Mouse (Mus musculus) MEL (cell line): ENCODE measurements around the gene Me3. TPM values are rescaled to one million over a fixed set of nuclear protein-coding genes. Genes with fewer than 3 reads are reported as not detected.

ENCODE experiments used
- DNase-seq: peaks from one replicate; pipeline ENCODE4 v3.0.0; 2011; ENCODE audit warnings: low read depth, low spot score
- H3K27ac ChIP-seq: 2 replicates; pipeline ENCODE4 v1.5.1; 2012; ENCODE audit warnings: low read depth, mild to moderate bottlenecking, control low read depth, low read length, moderate library complexity; ENCODE audit not compliant: control insufficient read depth
- H3K27me3 ChIP-seq, 2 experiments: fragments of 150-350 bp in 1 of 2; sonication (generic) in 1 of 2; 2 replicates each; pipeline ENCODE4 v1.6.1; 2012; ENCODE audit warnings: low read length in 2 of 2, mild to moderate bottlenecking in 2 of 2, improper control_type of control experiment in 1 of 2, moderate library complexity in 1 of 2; ENCODE audit not compliant: insufficient read depth in 2 of 2, control insufficient read depth in 1 of 2
- H3K36me3 ChIP-seq, 2 experiments: 2 replicates each; pipeline ENCODE4 v1.6.1; 2012 to 2014; ENCODE audit warnings: low read length in 2 of 2, improper control_type of control experiment in 1 of 2, inconsistent platforms in 1 of 2, mild to moderate bottlenecking in 1 of 2; ENCODE audit not compliant: insufficient read depth in 2 of 2, control insufficient read depth in 1 of 2
- H3K4me1 ChIP-seq, 2 experiments: fragments of 150-350 bp in 1 of 2; sonication (generic) in 1 of 2; 2 replicates each; pipeline ENCODE4 v1.6.1; 2012; ENCODE audit warnings: low read length in 2 of 2, improper control_type of control experiment in 1 of 2, mild to moderate bottlenecking in 1 of 2; ENCODE audit not compliant: insufficient read depth in 2 of 2, control insufficient read depth in 1 of 2
- H3K4me3 ChIP-seq, 2 experiments: fragments of 150-350 bp in 1 of 2; sonication (generic) in 1 of 2; 2 replicates each; pipeline ENCODE4 v1.5.1; 2012; ENCODE audit warnings: low read depth in 2 of 2, low read length in 2 of 2, mild to moderate bottlenecking in 2 of 2, moderate library complexity in 2 of 2, control low read depth in 1 of 2, improper control_type of control experiment in 1 of 2; ENCODE audit not compliant: control insufficient read depth in 1 of 2, insufficient read depth in 1 of 2
- H3K79me2 ChIP-seq: 2 replicates; pipeline ENCODE4 v1.6.1; 2012; ENCODE audit warnings: mild to moderate bottlenecking, low read length, moderate library complexity; ENCODE audit not compliant: control insufficient read depth, poor library complexity, insufficient read depth
- H3K9ac ChIP-seq: 2 replicates; pipeline ENCODE4 v1.6.1; 2012; ENCODE audit warnings: low read depth, mild to moderate bottlenecking, control low read depth, low read length, moderate library complexity; ENCODE audit not compliant: control insufficient read depth, poor library complexity, severe bottlenecking
- H3K9me3 ChIP-seq: fragments of 150-350 bp; sonication (generic); replicated peaks from 2 replicates; pipeline ENCODE4 v1.6.1; 2012; ENCODE audit warnings: mild to moderate bottlenecking, low read length, improper control_type of control experiment, moderate library complexity; ENCODE audit not compliant: insufficient read depth
- CHD1 ChIP-seq: IDR thresholded peaks from 2 replicates; pipeline ENCODE4 v1.6.1; 2012; ENCODE audit warnings: low read depth, mild to moderate bottlenecking, inconsistent platforms, low read length, improper control_type of control experiment
- CHD2 ChIP-seq: IDR thresholded peaks from 2 replicates; pipeline ENCODE4 v1.6.1; 2011; ENCODE audit warnings: low read length, improper control_type of control experiment
- CTCF ChIP-seq, 3 experiments: IDR thresholded peaks in 2 of 3; conservative IDR thresholded peaks in 1 of 3; 2 replicates each; pipeline ENCODE4 v1.5.1; 2011 to 2012; ENCODE audit warnings: low read length in 3 of 3, low read depth in 2 of 3, mild to moderate bottlenecking in 2 of 3, improper control_type of control experiment in 1 of 3, inconsistent platforms in 1 of 3, mixed read lengths in 1 of 3, moderate library complexity in 1 of 3; ENCODE audit not compliant: control insufficient read depth in 1 of 3, insufficient read depth in 1 of 3, poor library complexity in 1 of 3, severe bottlenecking in 1 of 3
- EP300 ChIP-seq, 2 experiments: IDR thresholded peaks; 2 replicates each; pipeline ENCODE4 v1.6.1; 2011; ENCODE audit warnings: improper control_type of control experiment in 2 of 2, low read length in 2 of 2, low read depth in 1 of 2, mild to moderate bottlenecking in 1 of 2
- ETS1 ChIP-seq: IDR thresholded peaks from 2 replicates; pipeline ENCODE4 v1.6.1; 2012; ENCODE audit warnings: low read depth, mild to moderate bottlenecking, inconsistent platforms, low read length, improper control_type of control experiment, moderate library complexity
- GABPA ChIP-seq: IDR thresholded peaks from 2 replicates; pipeline ENCODE4 v1.6.1; 2012; ENCODE audit warnings: low read depth, mild to moderate bottlenecking, inconsistent platforms, low read length, improper control_type of control experiment, moderate library complexity
- GATA1 ChIP-seq: IDR thresholded peaks from 2 replicates; pipeline ENCODE4 v1.6.1; 2011; ENCODE audit warnings: low read depth, low read length, improper control_type of control experiment
- HCFC1 ChIP-seq: IDR thresholded peaks from 2 replicates; pipeline ENCODE4 v1.6.1; 2012; ENCODE audit warnings: low read depth, mild to moderate bottlenecking, inconsistent platforms, low read length, improper control_type of control experiment, moderate library complexity
- JUND ChIP-seq: IDR thresholded peaks from 2 replicates; pipeline ENCODE4 v1.6.1; 2011; ENCODE audit warnings: low read depth, mild to moderate bottlenecking, improper control_type of control experiment, low read length
- KAT2A ChIP-seq: conservative IDR thresholded peaks from 2 replicates; pipeline ENCODE4 v1.6.1; 2012; ENCODE audit warnings: low read depth, low read length, improper control_type of control experiment, inconsistent platforms
- MAFK ChIP-seq: IDR thresholded peaks from 2 replicates; pipeline ENCODE4 v1.6.1; 2011; ENCODE audit warnings: low read depth, mild to moderate bottlenecking, low read length, improper control_type of control experiment, borderline replicate concordance
- MAX ChIP-seq: IDR thresholded peaks from 2 replicates; pipeline ENCODE4 v1.6.1; 2011; ENCODE audit warnings: low read length, improper control_type of control experiment
- MAZ ChIP-seq: IDR thresholded peaks from 2 replicates; pipeline ENCODE4 v1.6.1; 2012; ENCODE audit warnings: low read depth, mild to moderate bottlenecking, inconsistent platforms, low read length, improper control_type of control experiment
- MEF2A ChIP-seq: IDR thresholded peaks from 2 replicates; pipeline ENCODE4 v1.6.1; 2014; ENCODE audit warnings: low read depth, mild to moderate bottlenecking, inconsistent platforms, low read length, improper control_type of control experiment; ENCODE audit not compliant: poor library complexity, insufficient replicate concordance, severe bottlenecking; ENCODE audit errors: extremely low read depth
- MXI1 ChIP-seq: IDR thresholded peaks from 2 replicates; pipeline ENCODE4 v1.6.1; 2011; ENCODE audit warnings: mild to moderate bottlenecking, low read depth, low read length, improper control_type of control experiment
- NELFE ChIP-seq: IDR thresholded peaks from 2 replicates; pipeline ENCODE4 v1.6.1; 2011; ENCODE audit warnings: low read depth, low read length, improper control_type of control experiment
- POLR2A ChIP-seq, 2 experiments: IDR thresholded peaks; 2 replicates each; pipeline ENCODE4 v1.6.1; 2011 to 2012; ENCODE audit warnings: low read length in 2 of 2, mild to moderate bottlenecking in 2 of 2, control low read depth in 1 of 2, improper control_type of control experiment in 1 of 2, low read depth in 1 of 2, moderate library complexity in 1 of 2; ENCODE audit not compliant: control insufficient read depth in 1 of 2, insufficient read depth in 1 of 2, poor library complexity in 1 of 2
- POLR2AphosphoS2 ChIP-seq: IDR thresholded peaks from 2 replicates; pipeline ENCODE4 v1.6.1; 2011; ENCODE audit warnings: low read length, improper control_type of control experiment
- POLR2AphosphoS5 ChIP-seq: IDR thresholded peaks from 2 replicates; pipeline ENCODE4 v1.6.1; 2012; ENCODE audit warnings: low read depth, borderline replicate concordance, mild to moderate bottlenecking, inconsistent platforms, low read length, moderate library complexity, mixed read lengths
- RCOR1 ChIP-seq: IDR thresholded peaks from 2 replicates; pipeline ENCODE4 v1.6.1; 2012; ENCODE audit warnings: low read depth, mild to moderate bottlenecking, inconsistent platforms, low read length, improper control_type of control experiment
- SIN3A ChIP-seq: IDR thresholded peaks from 2 replicates; pipeline ENCODE4 v1.6.1; 2012; ENCODE audit warnings: low read length, improper control_type of control experiment, inconsistent platforms
- TBP ChIP-seq: IDR thresholded peaks from 2 replicates; pipeline ENCODE4 v1.8.0; 2011; ENCODE audit warnings: low read depth, low read length, improper control_type of control experiment
- TCF12 ChIP-seq: IDR thresholded peaks from 2 replicates; pipeline ENCODE4 v1.6.1; 2014; ENCODE audit warnings: low read depth, mild to moderate bottlenecking, inconsistent platforms, low read length, improper control_type of control experiment, moderate library complexity
- USF1 ChIP-seq: IDR thresholded peaks from 2 replicates; pipeline ENCODE4 v1.6.1; 2014; ENCODE audit warnings: low read depth, mild to moderate bottlenecking, inconsistent platforms, low read length, improper control_type of control experiment, moderate library complexity
- ZC3H11A ChIP-seq: IDR thresholded peaks from 2 replicates; pipeline ENCODE4 v1.6.1; 2012; ENCODE audit warnings: low read depth, mild to moderate bottlenecking, inconsistent platforms, low read length, improper control_type of control experiment
- ZKSCAN1 ChIP-seq: IDR thresholded peaks from 2 replicates; pipeline ENCODE4 v1.6.1; 2012; ENCODE audit warnings: low read depth, mild to moderate bottlenecking, inconsistent platforms, low read length, improper control_type of control experiment, moderate library complexity
- ZNF384 ChIP-seq: IDR thresholded peaks from 2 replicates; pipeline ENCODE4 v1.6.1; 2012; ENCODE audit warnings: low read depth, mild to moderate bottlenecking, inconsistent platforms, low read length, improper control_type of control experiment
- polyA plus RNA-seq, 2 experiments: library from polyadenylated mRNA; stranded (reverse) in 1 of 2; unstranded in 1 of 2; fragments of >175 nt in 1 of 2; fragments of >200 nt in 1 of 2; gene quantifications; 2 replicates each; pipeline versions ENCODE4 v1.2.1 to v1.2.4; 2012; ENCODE audit warnings: low replicate concordance in 2 of 2, low read depth in 1 of 2; ENCODE audit not compliant: insufficient read length in 2 of 2, insufficient read depth in 1 of 2, missing spikeins in 1 of 2
- total RNA-seq: library from RNA; depleted of rRNA; stranded (reverse); fragments of 300-350 nt; gene quantifications from 2 replicates; pipeline ENCODE4 v1.2.3, GENCODE M21; 2012

The Me3 gene
- total and polyA plus RNA-seq, 3 experiments = 0.35 TPM; not detected in 2

- TF ChIP-seq MEF2A (no peak), ZC3H11A (no peak), POLR2AphosphoS5 (no peak), HCFC1 (no peak), ZNF384 (no peak), MAZ (no peak), MAX (no peak), CTCF (IDR thresholded peaks at IDR 0.05 in 2 of 3, conservative IDR thresholded peaks at IDR 0.05 in 1 of 3; ENCODE audit: control insufficient read depth in 1 of 3, insufficient read depth in 1 of 3, low read depth in 2 of 3, low read length in 3 of 3, poor library complexity in 1 of 3, severe bottlenecking in 1 of 3) (no peak), GATA1 (no peak), KAT2A (no peak), POLR2A (IDR thresholded peaks at IDR 0.05; ENCODE audit: control insufficient read depth in 1 of 2, insufficient read depth in 1 of 2, low read depth in 1 of 2, low read length in 2 of 2, poor library complexity in 1 of 2) (no peak), SIN3A (no peak), CHD1 (no peak), JUND (no peak), USF1 (no peak), TCF12 (no peak)
- Histone ChIP-seq H3K4me1 (no peaks in the 10 kb centered on the region), H3K27ac (no peak overlapping the region), H3K36me3 (no peaks in the 10 kb centered on the region), H3K79me2 (no peaks in the 10 kb centered on the region), H3K4me3 (no peak overlapping the region), H3K9ac (no peak overlapping the region), H3K27me3 (no peaks in the 10 kb centered on the region), H3K9me3 (no peaks in the 10 kb centered on the region)
- DNase-seq = no peak
Observed at GRCm38 (mm10) chr7:89749183-89749582, 117.0 kb downstream of the Me3 start.

- Histone ChIP-seq H3K27me3 (no peaks in the 10 kb centered on the region), H3K79me2 (no peaks in the 10 kb centered on the region), H3K9ac (no peak overlapping the region), H3K4me1 (no peaks in the 10 kb centered on the region), H3K36me3 (no peaks in the 10 kb centered on the region), H3K4me3 (no peak overlapping the region), H3K9me3 (no peaks in the 10 kb centered on the region), H3K27ac (no peak overlapping the region)
- DNase-seq = no peak
- TF ChIP-seq MAFK (no peak), MXI1 (no peak), ZKSCAN1 (no peak), GABPA (no peak), CHD2 (no peak), MAX (no peak), ZNF384 (no peak), MAZ (no peak), EP300 (IDR thresholded peaks at IDR 0.05; ENCODE audit: low read depth in 1 of 2, low read length in 2 of 2) (no peak), POLR2AphosphoS2 (no peak), CHD1 (no peak), NELFE (no peak), TBP (no peak), USF1 (no peak), ETS1 (no peak), SIN3A (no peak), ZC3H11A (no peak), RCOR1 (no peak)
Observed at GRCm38 (mm10) chr7:89766678-89767508, 134.7 kb downstream of the Me3 start.
